1 mouse cellular context compared by ENCODE assay signal in genomic region chr4:116708201-116708764, GRCm38 (mm10).
TF ChIP-seq lines count a peak whose summit lies in the region.

Gene Mmachc (minus strand): TSS chr4:116708406.
Gene Ccdc163 (plus strand): TSS chr4:116708509.

TF ChIP-seq in MEL, 35 proteins besides CTCF, POLR2A, EP300 and RAD21 (continued from another document):
- peak; percentile 96 for TF ChIP-seq HCFC1 (IDR thresholded peaks at IDR 0.05; ENCODE audit: low read depth, low read length)
- no peak for TF ChIP-seq E2F4 (IDR thresholded peaks at IDR 0.05; ENCODE audit: borderline replicate concordance, low read depth, low read length)
- TF ChIP-seq ZC3H11A (IDR thresholded peaks at IDR 0.05; ENCODE audit: low read depth, low read length) = no peak
- TF ChIP-seq MAFK (IDR thresholded peaks at IDR 0.05; ENCODE audit: borderline replicate concordance, low read depth, low read length) = no peak
- peak; percentile 86 for TF ChIP-seq TBP (IDR thresholded peaks at IDR 0.05; ENCODE audit: low read depth, low read length)
- TF ChIP-seq GABPA (IDR thresholded peaks at IDR 0.05; ENCODE audit: low read depth, low read length) = no peak
- TF ChIP-seq CHD1 (IDR thresholded peaks at IDR 0.05; ENCODE audit: low read depth, low read length) = no peak
- TF ChIP-seq MXI1 (IDR thresholded peaks at IDR 0.05; ENCODE audit: low read depth, low read length) = peak; percentile 93
- peak; percentile 96 for TF ChIP-seq MYC (IDR thresholded peaks at IDR 0.05; ENCODE audit: low read depth, low read length)
- TF ChIP-seq ETS1 (IDR thresholded peaks at IDR 0.05; ENCODE audit: low read depth, low read length) = peak; percentile 8; the same call in 1 of the 2 replicates
- TF ChIP-seq MAZ (IDR thresholded peaks at IDR 0.05; ENCODE audit: low read depth, low read length) = no peak
- TF ChIP-seq MYB (IDR thresholded peaks at IDR 0.05; ENCODE audit: low read depth, low read length) = peak; percentile 100
- TF ChIP-seq SIN3A (IDR thresholded peaks at IDR 0.05; ENCODE audit: low read length) = peak; percentile 96
